Mouse (Mus musculus) E14TG2a.4 (cell line): ENCODE data around the gene Dapp1.

Experiments
- H3K27me3 ChIP-seq: 2 replicates; pipeline ENCODE4 v1.6.1; 2014; ENCODE audit warnings: low read length, control low read depth; ENCODE audit not compliant: insufficient read depth
- H3K36me3 ChIP-seq: 2 replicates; pipeline ENCODE4 v1.6.1; 2014; ENCODE audit warnings: low read length, control low read depth; ENCODE audit not compliant: insufficient read depth
- H3K4me1 ChIP-seq: replicated peaks from 2 replicates; pipeline ENCODE4 v1.6.1; 2014; ENCODE audit warnings: low read depth, low read length, control low read depth
- H3K4me3 ChIP-seq: replicated peaks from 2 replicates; pipeline ENCODE4 v1.5.1; 2014; ENCODE audit warnings: mild to moderate bottlenecking, low read length
- H3K9me3 ChIP-seq: 2 replicates; pipeline ENCODE4 v1.6.1; 2014; ENCODE audit warnings: low read length, control low read depth
- CTCF ChIP-seq: conservative IDR thresholded peaks from 2 replicates; pipeline ENCODE4 v1.5.1; 2014; ENCODE audit warnings: low read length
- NANOG ChIP-seq: IDR thresholded peaks from 2 replicates; pipeline ENCODE4 v1.6.1; 2014; ENCODE audit warnings: borderline replicate concordance, low read length, mixed read lengths
- POU5F1 ChIP-seq: IDR thresholded peaks from 2 replicates; pipeline ENCODE4 v1.6.1; 2014; ENCODE audit warnings: low read length, borderline replicate concordance

The Dapp1 gene

DNA sequence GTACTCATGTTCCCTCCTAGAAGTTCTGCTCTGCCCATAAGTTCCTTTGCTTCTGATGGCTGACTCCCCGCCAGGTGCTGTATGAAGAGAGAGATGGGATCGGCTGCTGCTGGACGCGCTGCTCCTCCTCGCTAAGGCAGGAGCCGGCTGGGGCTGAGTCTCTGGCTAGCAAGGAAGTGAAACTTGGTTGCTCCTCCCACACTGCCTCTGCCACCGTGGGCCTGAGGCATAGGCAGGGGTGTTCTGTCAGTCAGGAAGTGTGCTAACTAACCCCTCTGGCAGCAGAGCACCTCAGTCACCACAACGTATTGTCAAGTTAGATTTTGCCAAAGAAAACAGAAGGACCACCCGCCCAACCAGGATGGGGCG is at the start of gene Dapp1:
Dapp1 (minus strand) TSS at position 164 of the 369 bp plus-strand sequence.
- H3K4me3 ChIP-seq = peak within 1 kb of the TSS; percentile 82
- no peak for TF ChIP-seq NANOG
- TF ChIP-seq CTCF = no peak
- no peak for TF ChIP-seq POU5F1
- H3K27me3 ChIP-seq = no peaks in the 10 kb centered on the region
- no peaks in the 10 kb centered on the region; the same call in 1 of the 2 replicates for H3K36me3 ChIP-seq
- H3K9me3 ChIP-seq = no peaks in the 10 kb centered on the region
- H3K4me1 ChIP-seq = peaks cover 58% of the 10 kb centered on the region

DNA sequence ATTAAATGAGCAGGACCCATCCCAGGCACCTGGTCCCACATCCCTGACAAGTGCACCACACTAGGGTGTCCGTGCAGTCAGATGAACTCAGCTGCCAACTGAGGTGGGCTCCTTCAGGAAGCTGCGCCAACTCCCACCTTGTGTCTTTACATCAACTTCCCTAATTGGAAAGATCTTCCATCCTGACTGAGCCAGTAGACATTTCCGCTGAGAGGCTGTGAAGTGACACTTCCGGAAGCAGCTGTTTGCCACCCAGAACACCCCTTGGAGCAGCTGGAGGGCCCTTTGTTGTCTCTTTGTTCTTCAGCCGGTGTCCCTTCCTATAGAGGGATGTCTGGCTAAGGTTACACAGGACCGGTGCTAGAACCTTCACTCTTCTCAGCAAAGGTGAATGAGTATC is 49.2 kb upstream of the Dapp1 start:
- TF ChIP-seq POU5F1 = no peak
- TF ChIP-seq CTCF = no peak
- no peak for TF ChIP-seq NANOG
- Histone ChIP-seq H3K27me3 (no peaks in the 10 kb centered on the region), H3K36me3 (no peaks in the 10 kb centered on the region), H3K4me3 (no peak overlapping the region), H3K4me1 (no peaks in the 10 kb centered on the region), H3K9me3 (peaks cover 18% of the 10 kb centered on the region)

DNA sequence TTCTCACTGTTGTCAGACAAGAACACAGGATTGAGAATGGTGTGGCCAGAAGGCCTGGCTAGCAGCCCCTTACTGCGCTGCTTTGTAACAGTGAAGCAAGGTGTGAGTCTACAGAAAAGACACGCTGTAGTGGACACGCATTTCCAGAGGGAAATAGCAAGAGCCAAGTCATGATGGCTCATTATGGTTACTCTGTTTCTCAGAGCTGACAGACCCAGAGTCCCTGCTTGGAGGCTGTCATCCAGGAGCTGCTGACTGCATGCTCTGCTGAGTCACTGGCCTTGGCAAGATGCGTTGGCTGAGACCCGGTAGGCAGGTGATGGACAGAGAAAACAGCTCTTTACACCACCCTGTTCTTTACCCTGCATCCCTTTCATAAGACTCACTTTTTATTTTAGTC is 48.0 kb upstream of the Dapp1 start:
- Histone ChIP-seq H3K4me1 (no peaks in the 10 kb centered on the region), H3K4me3 (no peak overlapping the region), H3K27me3 (no peaks in the 10 kb centered on the region), H3K36me3 (no peaks in the 10 kb centered on the region), H3K9me3 (peaks cover 9% of the 10 kb centered on the region)
- no peak for TF ChIP-seq NANOG
- TF ChIP-seq POU5F1 = no peak
- no peak for TF ChIP-seq CTCF

DNA sequence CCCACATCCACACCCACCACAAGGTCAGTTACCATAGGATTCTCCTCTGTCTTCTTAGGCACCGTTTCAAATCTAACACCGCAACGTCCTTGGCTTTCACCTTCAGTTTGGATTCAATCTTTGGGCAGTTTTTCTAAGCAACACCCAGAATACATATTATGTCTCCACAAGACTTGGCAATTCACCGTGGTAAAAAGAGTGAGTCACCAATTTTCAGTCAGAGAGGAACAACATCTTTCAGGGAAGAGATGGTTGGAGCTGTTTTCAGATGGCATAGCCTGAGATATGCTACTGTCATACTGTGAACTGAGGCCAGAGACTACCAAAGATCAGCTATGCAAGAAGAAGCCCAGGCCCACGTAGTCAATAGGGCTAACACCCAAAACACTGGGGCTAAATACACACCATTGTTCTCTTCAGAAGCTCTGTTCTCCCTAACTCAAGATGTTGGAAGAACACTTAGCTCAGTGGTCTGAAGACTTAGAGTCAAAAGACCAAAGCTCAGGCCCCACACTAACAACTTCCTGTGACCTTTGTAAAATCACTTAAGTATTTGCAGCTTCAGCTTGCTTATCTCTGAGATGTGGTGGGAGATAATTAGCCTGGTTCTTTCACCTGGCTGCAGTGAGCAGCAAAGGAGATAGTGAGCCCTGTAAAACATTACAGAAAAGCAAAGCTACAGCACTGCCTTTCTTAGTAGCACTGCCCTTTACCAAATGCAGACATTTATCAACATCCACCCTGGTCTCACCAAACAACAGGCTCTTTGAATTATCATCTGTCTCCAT is 46.4 kb upstream of the Dapp1 start:
- no peaks in the 10 kb centered on the region for H3K36me3 ChIP-seq
- TF ChIP-seq NANOG (no peak), POU5F1 (no peak), CTCF (no peak)
- peaks cover 3% of the 10 kb centered on the region; the same call in 1 of the 2 replicates for H3K9me3 ChIP-seq
- H3K27me3 ChIP-seq = no peaks in the 10 kb centered on the region
- H3K4me1 ChIP-seq = no peaks in the 10 kb centered on the region
- H3K4me3 ChIP-seq = no peak overlapping the region

DNA sequence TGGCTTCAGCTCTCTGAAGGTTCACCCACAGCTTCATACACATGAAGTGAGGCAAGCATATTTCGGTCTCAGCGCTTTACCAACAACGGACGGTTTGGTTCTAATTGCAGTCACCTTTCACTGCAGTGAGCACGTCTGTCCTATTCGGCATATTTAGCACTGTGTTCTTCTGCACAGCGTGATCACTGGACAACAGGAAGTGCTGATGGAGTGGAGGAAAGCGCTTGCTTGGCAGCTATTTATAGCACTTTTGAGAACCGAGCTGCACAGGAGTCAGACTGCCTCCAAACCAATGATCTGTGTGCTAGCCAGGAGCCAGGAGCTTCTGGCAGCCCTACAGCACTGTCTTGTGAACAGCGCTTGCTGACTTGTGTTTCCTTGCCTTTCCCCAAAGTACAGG is 44.9 kb upstream of the Dapp1 start:
- no peaks in the 10 kb centered on the region for H3K36me3 ChIP-seq
- H3K27me3 ChIP-seq = no peaks in the 10 kb centered on the region
- no peaks in the 10 kb centered on the region for H3K4me1 ChIP-seq
- no peak overlapping the region for H3K4me3 ChIP-seq
- TF ChIP-seq POU5F1 (no peak), CTCF (no peak), NANOG (no peak)
- peaks cover 3% of the 10 kb centered on the region; the same call in 1 of the 2 replicates for H3K9me3 ChIP-seq

DNA sequence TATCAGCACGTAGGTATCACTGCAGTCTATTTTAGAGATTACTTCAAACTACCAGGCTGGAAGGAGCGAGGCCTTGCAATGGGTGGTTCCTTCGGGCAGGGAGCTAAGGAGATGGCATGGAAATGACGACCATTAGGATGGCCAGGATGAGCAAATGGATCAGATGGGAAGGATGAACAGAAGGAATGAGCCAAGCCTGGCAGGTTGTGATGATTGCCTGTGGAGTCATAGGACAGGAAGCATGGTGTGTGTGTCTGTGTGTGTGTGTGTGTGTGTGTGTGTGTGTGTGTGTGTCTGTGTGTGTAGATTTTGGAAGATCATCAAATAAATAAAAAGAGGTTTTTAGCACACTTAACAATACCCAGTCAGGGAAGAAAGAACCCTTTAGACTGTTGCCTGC is 41.3 kb upstream of the Dapp1 start:
- TF ChIP-seq POU5F1 = no peak
- no peak for TF ChIP-seq CTCF
- no peak for TF ChIP-seq NANOG
- Histone ChIP-seq H3K4me3 (no peak overlapping the region), H3K27me3 (no peaks in the 10 kb centered on the region), H3K36me3 (no peaks in the 10 kb centered on the region), H3K4me1 (no peaks in the 10 kb centered on the region), H3K9me3 (peaks cover 11% of the 10 kb centered on the region)

DNA sequence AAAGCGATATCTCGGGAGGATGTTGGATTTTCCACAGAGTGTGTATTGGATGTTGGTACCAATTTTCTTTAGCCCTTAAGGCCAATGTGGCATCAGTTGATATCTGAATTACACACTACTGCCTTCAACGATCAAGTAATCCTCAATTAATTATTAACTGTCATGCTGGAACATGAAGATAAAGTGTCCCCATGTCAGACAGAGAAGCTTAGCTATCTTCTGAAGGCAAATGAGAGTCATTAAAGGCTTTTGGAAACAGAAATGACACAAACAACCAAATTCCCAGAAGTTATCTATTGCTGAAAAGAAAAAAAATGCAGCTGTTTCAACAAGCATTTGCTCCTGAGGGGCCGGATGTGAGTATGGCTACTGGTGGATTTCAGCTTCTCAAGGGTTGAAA is 40.7 kb upstream of the Dapp1 start:
- TF ChIP-seq NANOG (no peak), CTCF (no peak), POU5F1 (no peak)
- Histone ChIP-seq H3K27me3 (no peaks in the 10 kb centered on the region), H3K4me1 (no peaks in the 10 kb centered on the region), H3K9me3 (peaks cover 11% of the 10 kb centered on the region), H3K36me3 (no peaks in the 10 kb centered on the region), H3K4me3 (no peak overlapping the region)

DNA sequence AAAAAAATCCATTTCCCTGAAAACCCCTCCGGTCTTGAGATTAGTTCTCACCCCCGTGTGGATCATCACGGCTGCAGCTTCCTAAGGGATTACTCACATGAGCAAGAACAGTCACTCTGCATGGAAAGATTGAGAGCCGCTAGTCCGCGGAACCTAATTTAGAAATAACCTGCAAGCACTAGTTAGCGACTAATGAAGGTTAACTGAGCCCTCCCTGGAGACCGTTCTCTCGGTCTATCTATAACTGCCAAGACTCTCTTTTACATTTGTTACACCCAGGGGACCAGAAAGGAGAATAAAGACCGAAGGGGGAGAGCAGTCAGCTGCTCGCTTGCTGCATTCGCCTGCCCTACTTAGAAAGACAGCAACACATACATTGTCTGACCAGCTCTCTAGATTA is 35.5 kb upstream of the Dapp1 start:
- peaks cover 18% of the 10 kb centered on the region for H3K9me3 ChIP-seq
- no peaks in the 10 kb centered on the region for H3K4me1 ChIP-seq
- H3K4me3 ChIP-seq = no peak overlapping the region
- TF ChIP-seq CTCF (no peak), NANOG (no peak), POU5F1 (no peak)
- no peaks in the 10 kb centered on the region for H3K27me3 ChIP-seq
- no peaks in the 10 kb centered on the region for H3K36me3 ChIP-seq

DNA sequence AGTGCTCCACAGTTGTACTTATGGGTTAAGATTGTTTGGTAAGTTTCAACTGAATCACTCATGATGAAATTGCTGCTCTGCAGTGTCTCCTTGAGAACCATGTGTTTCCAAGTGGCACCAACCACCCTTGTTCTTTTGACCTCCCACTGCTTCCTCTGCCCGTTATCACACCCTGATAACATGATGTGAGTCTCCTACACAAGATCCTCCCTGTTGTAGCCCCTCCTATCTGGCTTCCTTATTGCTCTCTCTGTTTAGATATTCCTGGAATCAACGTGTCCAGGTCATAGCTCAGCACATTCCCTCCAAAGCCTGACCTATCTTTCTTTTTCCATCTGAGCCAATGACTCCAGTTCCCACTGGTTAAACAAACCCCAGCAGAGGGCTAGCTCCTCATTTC is 33.4 kb upstream of the Dapp1 start:
- H3K4me3 ChIP-seq = no peak overlapping the region
- no peaks in the 10 kb centered on the region for H3K27me3 ChIP-seq
- no peaks in the 10 kb centered on the region for H3K36me3 ChIP-seq
- TF ChIP-seq CTCF (no peak), POU5F1 (no peak), NANOG (no peak)
- no peaks in the 10 kb centered on the region for H3K4me1 ChIP-seq
- H3K9me3 ChIP-seq = peaks cover 18% of the 10 kb centered on the region
